Mouse (Mus musculus) liver, embryonic 14.5 days (tissue): ENCODE data around the gene Mrps26.

ENCODE experiments used
- CTCF ChIP-seq: IDR thresholded peaks from 2 replicates; pipeline ENCODE4 v1.5.1; 2016; ENCODE audit warnings: antibody characterized with exemption, low read depth, control low read depth
- EP300 ChIP-seq: IDR thresholded peaks from 2 replicates; pipeline ENCODE4 v1.6.1; 2016; ENCODE audit warnings: antibody characterized with exemption, low read depth

DNA sequence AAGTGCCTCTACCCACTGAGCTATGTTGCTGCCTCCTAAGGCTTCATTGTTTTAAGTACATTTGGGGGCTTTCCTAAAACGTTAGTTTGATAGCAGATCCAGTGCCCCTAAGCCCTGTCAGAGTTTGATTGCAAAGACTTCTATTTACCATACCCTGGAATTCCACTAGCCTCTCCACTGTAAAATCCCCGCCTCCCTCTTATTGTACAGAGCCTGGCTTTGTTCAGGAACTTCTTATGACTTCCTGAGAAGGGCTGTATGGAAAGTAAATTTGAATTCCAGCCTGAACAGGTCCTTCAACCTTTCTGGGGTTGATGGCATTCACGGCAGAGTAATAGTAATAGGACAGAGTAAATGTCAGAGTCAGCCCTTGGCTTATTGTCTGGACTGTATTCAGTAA lies 26.7 kb upstream of the Mrps26 start:
- TF ChIP-seq CTCF = no peak
- TF ChIP-seq EP300 = no peak
